ENCODE assay signal across 8 mouse cellular contexts in the genomic region with DNA sequence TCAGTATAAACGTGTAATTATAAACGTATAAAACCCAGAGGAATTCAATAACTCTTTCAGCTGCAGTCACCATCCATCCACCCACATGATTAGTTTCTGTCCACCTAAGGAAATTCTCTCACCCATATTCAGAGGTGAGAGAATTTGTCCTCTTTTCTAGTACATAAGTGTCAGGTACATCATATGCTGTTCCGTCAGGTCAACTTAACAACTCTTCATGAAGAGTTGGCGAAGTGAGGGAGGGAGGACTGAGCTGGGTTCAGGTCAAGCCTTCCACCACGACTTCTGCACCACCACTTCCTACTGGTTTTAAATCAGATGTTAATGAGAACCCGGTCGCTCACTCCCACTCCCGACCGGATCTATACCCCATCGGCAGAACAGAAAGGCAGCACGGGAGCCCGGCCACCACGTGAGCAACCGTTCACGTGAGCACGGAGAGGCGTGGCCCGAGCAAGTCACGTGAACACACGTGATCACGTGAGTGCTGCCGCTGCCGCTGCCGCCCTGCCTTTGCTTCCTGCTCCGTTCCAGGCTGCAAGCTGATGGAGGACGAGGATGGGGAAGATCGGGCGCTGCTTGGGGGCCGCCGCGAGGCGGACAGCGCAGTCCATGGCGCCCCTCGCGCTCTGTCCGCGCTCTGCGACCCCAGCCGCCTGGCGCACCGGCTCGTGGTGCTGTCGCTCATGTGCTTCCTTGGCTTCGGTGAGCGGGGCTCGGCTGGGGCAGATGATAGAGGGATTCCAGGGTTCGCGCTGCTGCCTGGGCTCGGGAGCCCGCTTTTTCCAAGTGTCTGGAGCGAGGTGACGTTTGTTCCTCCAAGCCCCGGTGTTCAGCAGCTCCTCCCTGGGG. TPM values are rescaled to one million over a fixed set of nuclear protein-coding genes. Genes with fewer than 3 reads are reported as not detected.
DNase-seq lines count a peak whose midpoint lies in the region; ATAC-seq lines count a peak whose summit lies in the region.

Gene Mfsd1 (plus strand): TSS at position 469 of the 852 bp plus-strand sequence.

- no peaks in the 10 kb centered on the region for H3K27me3 ChIP-seq in hindbrain, embryonic 10.5 days (ENCODE audit: insufficient read depth, poor library complexity, severe bottlenecking)

- H3K4me3 ChIP-seq in hindbrain, embryonic 10.5 days: peak within 1 kb of the TSS; percentile 72

- H3K36me3 ChIP-seq in hindbrain, embryonic 10.5 days: peaks cover 13% of the 10 kb centered on the region

- peak; percentile 96 for DNase-seq in MN1 (ENCODE audit: low spot score)
- peak; percentile 74 for DNase-seq in cerebellum, adult 9-10 months
- DNase-seq in hindbrain, embryonic 10.5 days (ENCODE audit: low spot score): peak; percentile 96
- peak; percentile 41 for DNase-seq in layer of hippocampus, adult 9-11 months
- DNase-seq in lung, postnatal 10 days: peak; percentile 91
- DNase-seq in ovary, postnatal 36 days (ENCODE audit: low spot score): peak; percentile 86
- peak; percentile 84 for DNase-seq in thymus, postnatal 25 days

- WGBS in hindbrain, embryonic 10.5 days: 4% methylated on average over 54 of the region's 54 CpGs

- ATAC-seq in frontal cortex, adult (ENCODE audit: low TSS enrichment): peak; percentile 90

- H3K9me3 ChIP-seq in hindbrain, embryonic 10.5 days: no peaks in the 10 kb centered on the region

- peaks cover 12% of the 10 kb centered on the region for H3K4me1 ChIP-seq in hindbrain, embryonic 10.5 days (replicated peaks)

- H3K27ac ChIP-seq in hindbrain, embryonic 10.5 days: peak within 1 kb of the TSS; percentile 83

RNA-seq across cellular contexts. Expression of gene Mfsd1, which starts in this region (rescaled TPM):
- polyA plus RNA-seq in hindbrain, embryonic 10.5 days (2016; fragmentation: Nextera tagmentation; extraction: Ambion mirVana): 54.4 and 62.7 TPM in 2 replicates

Comparison
In these comparisons a context has a peak if more than half of its experiments do, and no peak if none do; other contexts are left out.
1. Peak in every context shown above with its lines: DNase-seq, ATAC-seq, H3K4me3 ChIP-seq and H3K27ac ChIP-seq.
2. DNase-seq: peak in every context shown above with its lines; median percentile 96 in MN1; 96 in hindbrain, embryonic 10.5 days; 91 in lung, postnatal 10 days; 86 in ovary, postnatal 36 days; 84 in thymus, postnatal 25 days; 74 in cerebellum, adult 9-10 months; 41 in layer of hippocampus, adult 9-11 months.